Mouse (Mus musculus) lung, adult 2 months (tissue): ENCODE data around the gene Gm3532.
"Not testable (repeated sequence)": the region's sequence is repeated elsewhere in the genome, so short reads cannot be mapped to it uniquely, and the experiment has no call there.

Experiments
- CTCF ChIP-seq: fragments of 200-500 bp; IDR thresholded peaks from 2 replicates; pipeline ENCODE4 v1.5.1; 2011; ENCODE audit warnings: mild to moderate bottlenecking, low read length, control low read depth; ENCODE audit not compliant: insufficient read depth
- POLR2A ChIP-seq: fragments of 200-500 bp; IDR thresholded peaks from 2 replicates; pipeline ENCODE4 v1.6.1; 2011; ENCODE audit warnings: low read depth, mild to moderate bottlenecking, control low read depth, low read length, borderline replicate concordance; ENCODE audit errors: extremely low read depth

- not testable (repeated sequence) for TF ChIP-seq CTCF, POLR2A
These were observed at the start of gene Gm3532 for GRCm38 (mm10) chr14:5538196-5538595.
